Mouse (Mus musculus) left cerebral cortex, postnatal 36 days (tissue): Measurements from ENCODE around the gene Gm4305. TPM values are rescaled to one million over a fixed set of nuclear protein-coding genes. Genes with fewer than 3 reads are reported as not detected.
"Not testable (repeated sequence)": the region's sequence is repeated elsewhere in the genome, so short reads cannot be mapped to it uniquely, and the experiment has no call there.

Experiments
- DNase-seq, 2 experiments: peaks; one replicate each; pipeline ENCODE4 v3.0.0; 2021 to 2022; ENCODE audit warnings: low spot score in 2 of 2, mixed read lengths in 1 of 2
- intact Hi-C: fragments of 180-260 bp; cut with DNase I; formaldehyde crosslinking; loops from one replicate; pipeline ENCODE4 v1.15.1; 2025
- total RNA-seq, 2 experiments: library from RNA; stranded (reverse); gene quantifications; 2 replicates each; pipeline ENCODE4 v1.2.3; 2021

The Gm4305 gene
- total RNA-seq, result not detected

- DNase-seq, intact Hi-C loops: not testable (repeated sequence)
These were observed at the start of gene Gm4305 for GRCm38 (mm10) chr10:100350793-100351192. TSS of gene Gm4305 (plus strand) at chr10:100351093.

GRCm38 (mm10) chr10:100335376-100335775 lies 15.5 kb upstream of the Gm4305 start, which contains the start of gene Gm4301:
TSS of gene Gm4301 (plus strand) at chr10:100335676.
- DNase-seq, intact Hi-C loops: not testable (repeated sequence)

GRCm38 (mm10) chr10:100340536-100340935 lies 10.4 kb upstream of the Gm4305 start, which contains the start of gene Gm4302:
TSS of gene Gm4302 (plus strand) at chr10:100340836.
- DNase-seq, intact Hi-C loops: not testable (repeated sequence)

- intact Hi-C loops, result not testable (repeated sequence)
These were observed 5.2 kb upstream of the Gm4305 start, which contains the start of gene Gm4303 for GRCm38 (mm10) chr10:100345672-100346071. TSS of gene Gm4303 (plus strand) at chr10:100345972.

GRCm38 (mm10) chr10:100356841-100357240 lies 5.9 kb downstream of the Gm4305 start:
- peak; percentile 4 to 6 for DNase-seq
- intact Hi-C loops, result not testable (repeated sequence)

More at GRCm38 (mm10) chr10:100345672-100346071, 5.2 kb upstream of the Gm4305 start, which contains the start of gene Gm4303:
- DNase-seq, result not testable (repeated sequence)

- not testable (repeated sequence) for DNase-seq
These were observed 10.1 kb downstream of the Gm4305 start, which contains the start of gene Gm4307 for GRCm38 (mm10) chr10:100361038-100361437. TSS of gene Gm4307 (plus strand) at chr10:100361338.

GRCm38 (mm10) chr10:100382460-100382859 lies 31.6 kb downstream of the Gm4305 start, which contains the start of gene Gm4312:
TSS of gene Gm4312 (minus strand) at chr10:100382560.
- DNase-seq, intact Hi-C loops: not testable (repeated sequence)

More at GRCm38 (mm10) chr10:100361038-100361437, 10.1 kb downstream of the Gm4305 start, which contains the start of gene Gm4307:
- intact Hi-C loops, result not testable (repeated sequence)

Other genes starting within 250 kb of the Gm4305 start
- not detected for gene Gm4301, start 15.4 kb upstream of the Gm4305 start, total RNA-seq
- gene Gm4302, start 10.3 kb upstream of the Gm4305 start, total RNA-seq, result not detected
- not detected for gene Gm4303, start 5.1 kb upstream of the Gm4305 start, total RNA-seq
- not detected for gene Gm4307, start 10.2 kb downstream of the Gm4305 start, total RNA-seq
- not detected for gene Gm4312, start 31.5 kb downstream of the Gm4305 start, total RNA-seq
- 10 to 100 TPM; 11.0 to 14.5 TPM for gene Tmtc3, start 136.3 kb downstream of the Gm4305 start, total RNA-seq
- 10 to 100 TPM; 14.0 to 16.4 TPM for gene Cep290, start 136.5 kb downstream of the Gm4305 start, total RNA-seq
- gene 4930430F08Rik, start 239.3 kb downstream of the Gm4305 start, total RNA-seq, result 10 to 100 TPM; 19.0 to 20.8 TPM
- gene 1700017N19Rik, start 239.4 kb downstream of the Gm4305 start, total RNA-seq, result not detected